Mouse (Mus musculus) megakaryocyte, embryonic 14.5 days (primary cell): ENCODE results near the gene Mapk10. TPM values are rescaled to one million over a fixed set of nuclear protein-coding genes. Genes with fewer than 3 reads are reported as not detected.

ENCODE experiments used
- H3K27me3 ChIP-seq: replicated peaks from 2 replicates; pipeline ENCODE3; 2012; ENCODE audit warnings: inconsistent platforms
- H3K36me3 ChIP-seq: replicated peaks from 2 replicates; pipeline ENCODE3; 2012; ENCODE audit warnings: low read length, inconsistent platforms, mixed read lengths
- H3K4me1 ChIP-seq: 2 replicates; pipeline ENCODE4 v1.6.1; 2012; ENCODE audit warnings: inconsistent platforms
- H3K4me3 ChIP-seq: replicated peaks from 2 replicates; pipeline ENCODE3; 2012; ENCODE audit warnings: moderate library complexity, mild to moderate bottlenecking, inconsistent platforms
- H3K9me3 ChIP-seq: 2 replicates; pipeline ENCODE4 v1.6.1; 2012; ENCODE audit warnings: inconsistent platforms
- FLI1 ChIP-seq: IDR thresholded peaks from 2 replicates; pipeline ENCODE4 v1.6.1; 2012; ENCODE audit warnings: low read length, inconsistent platforms, mixed read lengths
- GATA1 ChIP-seq: IDR thresholded peaks from 3 replicates; pipeline ENCODE4 v1.6.1; 2012; ENCODE audit warnings: mixed read lengths, low read length, inconsistent platforms, borderline replicate concordance
- polyA plus RNA-seq: library from polyadenylated mRNA; stranded (reverse); fragments of >175 nt; gene quantifications from 2 replicates; pipeline ENCODE4 v1.2.3, GENCODE M21; 2012; ENCODE audit warnings: low replicate concordance; ENCODE audit not compliant: insufficient read depth

The Mapk10 gene
- polyA plus RNA-seq, 1 experiment, result not detected

- H3K9me3 ChIP-seq, result peaks cover 23% of the 10 kb centered on the region
- no peak overlapping the region for H3K4me3 ChIP-seq
- no peaks in the 10 kb centered on the region for H3K36me3 ChIP-seq
- H3K4me1 ChIP-seq, result no peaks in the 10 kb centered on the region
- no peak for TF ChIP-seq GATA1
- no peak for TF ChIP-seq FLI1
- H3K27me3 ChIP-seq, result no peaks in the 10 kb centered on the region
These were observed 135.7 kb downstream of the Mapk10 start for GRCm38 (mm10) chr5:103075451-103075850.

GRCm38 (mm10) chr5:103072200-103072825 is 138.8 kb downstream of the Mapk10 start:
- TF ChIP-seq FLI1 (no peak), GATA1 (no peak)
- H3K9me3 ChIP-seq, result peaks cover 25% of the 10 kb centered on the region
- no peaks in the 10 kb centered on the region for H3K4me1 ChIP-seq

GRCm38 (mm10) chr5:103071006-103071612 is 140.0 kb downstream of the Mapk10 start:
- Histone ChIP-seq H3K4me1 (no peaks in the 10 kb centered on the region), H3K27me3 (no peaks in the 10 kb centered on the region), H3K9me3 (peaks cover 26% of the 10 kb centered on the region), H3K4me3 (no peak overlapping the region), H3K36me3 (no peaks in the 10 kb centered on the region)
- no peak for TF ChIP-seq FLI1
- no peak for TF ChIP-seq GATA1

More at GRCm38 (mm10) chr5:103072200-103072825, 138.8 kb downstream of the Mapk10 start:
- H3K4me3 ChIP-seq, result no peak overlapping the region
- H3K27me3 ChIP-seq, result no peaks in the 10 kb centered on the region
- no peaks in the 10 kb centered on the region for H3K36me3 ChIP-seq

- TF ChIP-seq FLI1 (no peak), GATA1 (no peak)
- H3K27me3 ChIP-seq, result no peaks in the 10 kb centered on the region
These were observed 160.7 kb downstream of the Mapk10 start for GRCm38 (mm10) chr5:103050319-103050916.

GRCm38 (mm10) chr5:103048011-103048410 is 163.1 kb downstream of the Mapk10 start:
- Histone ChIP-seq H3K36me3 (no peaks in the 10 kb centered on the region), H3K4me3 (no peak overlapping the region), H3K27me3 (no peaks in the 10 kb centered on the region), H3K9me3 (peaks cover 21% of the 10 kb centered on the region; the same call in 1 of the 2 replicates), H3K4me1 (no peaks in the 10 kb centered on the region)
- TF ChIP-seq FLI1, result no peak
- TF ChIP-seq GATA1, result no peak

More at GRCm38 (mm10) chr5:103050319-103050916, 160.7 kb downstream of the Mapk10 start:
- no peak overlapping the region for H3K4me3 ChIP-seq
- no peaks in the 10 kb centered on the region for H3K36me3 ChIP-seq
- peaks cover 22% of the 10 kb centered on the region for H3K9me3 ChIP-seq
- no peaks in the 10 kb centered on the region for H3K4me1 ChIP-seq

- Histone ChIP-seq H3K9me3 (peaks cover 35% of the 10 kb centered on the region), H3K4me3 (no peak overlapping the region), H3K36me3 (no peaks in the 10 kb centered on the region), H3K27me3 (no peaks in the 10 kb centered on the region), H3K4me1 (no peaks in the 10 kb centered on the region)
- TF ChIP-seq FLI1, result no peak
- no peak for TF ChIP-seq GATA1
These were observed 173.4 kb downstream of the Mapk10 start for GRCm38 (mm10) chr5:103037752-103038151.

- no peaks in the 10 kb centered on the region for H3K4me1 ChIP-seq
- H3K4me3 ChIP-seq, result peak overlapping the region; percentile 12
- H3K27me3 ChIP-seq, result no peaks in the 10 kb centered on the region
- H3K9me3 ChIP-seq, result peaks cover 60% of the 10 kb centered on the region
- no peaks in the 10 kb centered on the region for H3K36me3 ChIP-seq
- no peak for TF ChIP-seq FLI1
- no peak for TF ChIP-seq GATA1
These were observed 182.1 kb downstream of the Mapk10 start for GRCm38 (mm10) chr5:103028940-103029621.

GRCm38 (mm10) chr5:103022504-103023172 is 188.5 kb downstream of the Mapk10 start:
- H3K4me3 ChIP-seq, result no peak overlapping the region
- H3K36me3 ChIP-seq, result no peaks in the 10 kb centered on the region
- H3K27me3 ChIP-seq, result no peaks in the 10 kb centered on the region
- peaks cover 63% of the 10 kb centered on the region for H3K9me3 ChIP-seq
- TF ChIP-seq FLI1 (no peak), GATA1 (no peak)
- no peaks in the 10 kb centered on the region for H3K4me1 ChIP-seq

GRCm38 (mm10) chr5:103021479-103021878 is 189.7 kb downstream of the Mapk10 start:
- H3K27me3 ChIP-seq, result no peaks in the 10 kb centered on the region
- no peak overlapping the region for H3K4me3 ChIP-seq
- no peaks in the 10 kb centered on the region for H3K36me3 ChIP-seq
- H3K9me3 ChIP-seq, result peaks cover 62% of the 10 kb centered on the region
- no peaks in the 10 kb centered on the region for H3K4me1 ChIP-seq
- TF ChIP-seq FLI1, result no peak
- no peak for TF ChIP-seq GATA1
